Mouse (Mus musculus): ENCODE data around the gene 1810010D01Rik. TPM values are rescaled to one million over a fixed set of nuclear protein-coding genes. Genes with fewer than 3 reads are reported as not detected.

The 1810010D01Rik gene
- polyA plus RNA-seq, 1 experiment from 2014 or later: not detected

DNA sequence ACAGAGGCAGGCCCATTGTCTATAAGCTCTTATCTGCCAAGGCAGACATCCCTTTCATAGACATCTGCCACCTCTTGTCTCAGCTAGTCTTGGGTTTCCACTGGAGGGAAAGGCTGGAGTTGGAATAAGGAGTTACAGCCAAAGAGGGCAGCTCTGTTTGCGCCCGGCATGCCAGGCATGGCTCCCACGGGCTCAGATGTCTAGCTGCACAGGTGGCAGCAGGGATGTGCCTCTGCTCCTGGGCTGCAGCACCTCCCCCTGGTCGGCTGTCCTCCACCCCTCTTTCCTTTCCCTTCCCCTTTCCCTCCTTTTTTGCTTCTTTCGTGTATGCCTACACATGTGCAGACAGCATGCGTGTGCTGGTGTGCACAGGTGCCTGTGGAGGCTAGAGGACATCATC lies 15.1 kb downstream of the 1810010D01Rik start:
- Histone ChIP-seq H3K4me3 (ENCODE audit: low read length) (no peak overlapping the region), H3K4me2 (replicated peaks; ENCODE audit: low read depth, low read length) (no peak overlapping the region), H3K9ac (ENCODE audit: low read depth, low read length) (no peak overlapping the region), H3K36me3 (ENCODE audit: control insufficient read depth, insufficient read depth, low read length) (no peaks in the 10 kb centered on the region), H3K9me3 (ENCODE audit: control insufficient read depth, low read length) (no peaks in the 10 kb centered on the region), H3K4me1 (ENCODE audit: control insufficient read depth, insufficient read depth, low read length) (peaks cover 12% of the 10 kb centered on the region; the same call in 1 of the 2 replicates), H3K27me3 (ENCODE audit: control insufficient read depth, insufficient read depth, low read length) (no peaks in the 10 kb centered on the region), H3K27ac (ENCODE audit: low read depth, low read length) (no peak overlapping the region)
- peak; percentile 18; the same call in 1 of the 2 replicates for ATAC-seq (ENCODE audit: low FRiP score, low TSS enrichment)
- WGBS: 77% methylated on average over 6 of the region's 6 CpGs

DNA sequence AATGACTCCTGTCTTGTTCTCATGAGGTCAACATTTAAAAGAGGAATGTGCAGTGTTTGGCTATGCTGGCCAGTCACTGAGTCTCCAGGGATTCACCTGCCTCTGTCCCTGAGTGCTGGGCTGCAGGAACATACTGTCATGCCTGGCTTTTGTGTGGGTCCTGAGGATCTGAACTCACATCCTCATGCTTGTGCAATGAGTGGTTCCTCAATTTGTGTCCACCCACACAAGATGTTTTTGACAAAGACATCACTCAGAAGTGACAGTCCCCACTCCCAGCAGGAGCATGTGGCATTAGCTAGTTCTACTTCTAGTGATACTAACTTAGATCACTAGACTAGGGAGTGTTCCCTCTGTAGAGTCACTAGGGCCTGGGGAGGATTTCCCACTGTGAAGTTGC lies 17.4 kb downstream of the 1810010D01Rik start:
- no peak overlapping the region for H3K9ac ChIP-seq (ENCODE audit: low read depth, low read length)
- H3K27me3 ChIP-seq (ENCODE audit: control insufficient read depth, insufficient read depth, low read length): no peaks in the 10 kb centered on the region
- H3K27ac ChIP-seq (ENCODE audit: low read depth, low read length): no peak overlapping the region
- no peaks in the 10 kb centered on the region for H3K36me3 ChIP-seq (ENCODE audit: control insufficient read depth, insufficient read depth, low read length)
- no peak overlapping the region for H3K4me2 ChIP-seq (replicated peaks; ENCODE audit: low read depth, low read length)
- ATAC-seq (ENCODE audit: low FRiP score, low TSS enrichment): no peak
- H3K9me3 ChIP-seq (ENCODE audit: control insufficient read depth, low read length): no peaks in the 10 kb centered on the region
- H3K4me1 ChIP-seq (ENCODE audit: control insufficient read depth, insufficient read depth, low read length): peaks cover 12% of the 10 kb centered on the region; the same call in 1 of the 2 replicates
- no peak overlapping the region for H3K4me3 ChIP-seq (ENCODE audit: low read length)

DNA sequence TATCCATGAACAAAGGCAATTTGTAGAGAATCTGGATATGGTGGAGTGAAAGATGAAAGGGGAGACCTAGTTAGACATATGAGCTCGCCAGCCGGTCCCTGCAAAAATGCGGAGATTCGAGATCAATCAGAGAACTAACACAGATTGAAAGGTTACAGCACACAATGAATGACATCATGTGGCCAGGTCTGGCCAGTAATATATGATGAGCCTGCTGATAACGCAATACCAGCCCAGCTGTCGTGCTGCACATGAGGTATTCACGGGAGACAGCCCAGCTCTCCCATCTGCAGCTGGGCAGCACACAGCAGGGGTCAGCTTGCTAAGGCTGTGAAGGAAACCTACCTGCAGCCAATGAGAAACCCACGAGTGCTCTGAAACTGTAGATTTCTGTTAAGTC lies 18.6 kb downstream of the 1810010D01Rik start:
- Histone ChIP-seq H3K9me3 (ENCODE audit: control insufficient read depth, low read length) (no peaks in the 10 kb centered on the region), H3K9ac (ENCODE audit: low read depth, low read length) (no peak overlapping the region), H3K4me2 (replicated peaks; ENCODE audit: low read depth, low read length) (no peak overlapping the region), H3K36me3 (ENCODE audit: control insufficient read depth, insufficient read depth, low read length) (no peaks in the 10 kb centered on the region), H3K4me1 (ENCODE audit: control insufficient read depth, insufficient read depth, low read length) (peaks cover 3% of the 10 kb centered on the region; the same call in 1 of the 2 replicates), H3K4me3 (ENCODE audit: low read length) (no peak overlapping the region), H3K27ac (ENCODE audit: low read depth, low read length) (no peak overlapping the region), H3K27me3 (ENCODE audit: control insufficient read depth, insufficient read depth, low read length) (no peaks in the 10 kb centered on the region)
- peak; percentile 12; the same call in 1 of the 2 replicates for ATAC-seq (ENCODE audit: low FRiP score, low TSS enrichment)
- 63% methylated on average over 8 of the region's 8 CpGs for WGBS

DNA sequence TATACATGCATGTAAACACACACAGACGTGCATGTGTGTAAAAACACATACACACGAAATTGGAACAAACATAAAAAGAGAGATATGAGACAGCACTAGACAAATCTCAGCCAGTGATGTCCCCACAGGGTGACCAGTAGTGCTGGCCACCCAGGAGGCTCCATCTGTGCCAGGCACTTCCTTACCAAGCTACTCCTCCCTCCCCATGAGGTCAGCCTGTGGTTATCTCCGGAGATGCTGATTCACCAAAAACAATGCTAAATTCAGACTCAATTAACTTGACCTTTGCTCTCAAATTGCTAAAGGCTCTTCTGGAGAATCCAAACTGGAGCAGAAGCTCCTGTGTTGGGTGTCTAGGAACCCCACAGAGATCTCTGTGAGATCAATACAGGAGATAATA lies 20.1 kb downstream of the 1810010D01Rik start:
- Histone ChIP-seq H3K27me3 (ENCODE audit: control insufficient read depth, insufficient read depth, low read length) (no peaks in the 10 kb centered on the region), H3K4me1 (ENCODE audit: control insufficient read depth, insufficient read depth, low read length) (no peaks in the 10 kb centered on the region), H3K9ac (ENCODE audit: low read depth, low read length) (no peak overlapping the region), H3K4me2 (replicated peaks; ENCODE audit: low read depth, low read length) (no peak overlapping the region), H3K4me3 (ENCODE audit: low read length) (no peak overlapping the region), H3K36me3 (ENCODE audit: control insufficient read depth, insufficient read depth, low read length) (no peaks in the 10 kb centered on the region), H3K27ac (ENCODE audit: low read depth, low read length) (no peak overlapping the region), H3K9me3 (ENCODE audit: control insufficient read depth, low read length) (no peaks in the 10 kb centered on the region)
- no peak for ATAC-seq (ENCODE audit: low FRiP score, low TSS enrichment)
- WGBS: 67% methylated on average over 3 of the region's 3 CpGs

DNA sequence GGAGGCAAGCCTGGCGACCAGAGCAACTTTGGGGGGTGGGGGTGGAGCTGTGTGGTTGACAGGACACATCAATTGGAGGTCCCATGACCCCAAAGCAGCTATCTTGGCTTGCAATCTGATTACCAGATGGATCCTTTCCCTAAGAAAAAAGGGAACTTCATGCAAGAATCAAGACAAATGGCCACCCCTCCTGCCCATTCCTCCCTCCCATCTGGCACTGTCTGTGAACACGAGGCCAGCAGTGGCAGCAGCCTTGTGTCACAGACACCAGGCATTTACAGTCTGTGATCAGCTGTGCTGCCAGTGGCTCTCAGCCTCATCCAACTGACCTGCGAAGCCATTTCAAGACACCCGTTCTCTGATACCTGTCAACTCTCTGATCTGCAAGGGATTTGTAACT lies 25.5 kb downstream of the 1810010D01Rik start:
- Histone ChIP-seq H3K27me3 (ENCODE audit: control insufficient read depth, insufficient read depth, low read length) (no peaks in the 10 kb centered on the region), H3K4me3 (ENCODE audit: low read length) (no peak overlapping the region), H3K4me1 (ENCODE audit: control insufficient read depth, insufficient read depth, low read length) (no peaks in the 10 kb centered on the region; the same call in 1 of the 2 replicates), H3K4me2 (replicated peaks; ENCODE audit: low read depth, low read length) (no peak overlapping the region), H3K9ac (ENCODE audit: low read depth, low read length) (no peak overlapping the region), H3K27ac (ENCODE audit: low read depth, low read length) (no peak overlapping the region), H3K36me3 (ENCODE audit: control insufficient read depth, insufficient read depth, low read length) (no peaks in the 10 kb centered on the region), H3K9me3 (ENCODE audit: control insufficient read depth, low read length) (no peaks in the 10 kb centered on the region)
- WGBS: 55% methylated on average over 4 of the region's 4 CpGs
- ATAC-seq (ENCODE audit: low FRiP score, low TSS enrichment): no peak

DNA sequence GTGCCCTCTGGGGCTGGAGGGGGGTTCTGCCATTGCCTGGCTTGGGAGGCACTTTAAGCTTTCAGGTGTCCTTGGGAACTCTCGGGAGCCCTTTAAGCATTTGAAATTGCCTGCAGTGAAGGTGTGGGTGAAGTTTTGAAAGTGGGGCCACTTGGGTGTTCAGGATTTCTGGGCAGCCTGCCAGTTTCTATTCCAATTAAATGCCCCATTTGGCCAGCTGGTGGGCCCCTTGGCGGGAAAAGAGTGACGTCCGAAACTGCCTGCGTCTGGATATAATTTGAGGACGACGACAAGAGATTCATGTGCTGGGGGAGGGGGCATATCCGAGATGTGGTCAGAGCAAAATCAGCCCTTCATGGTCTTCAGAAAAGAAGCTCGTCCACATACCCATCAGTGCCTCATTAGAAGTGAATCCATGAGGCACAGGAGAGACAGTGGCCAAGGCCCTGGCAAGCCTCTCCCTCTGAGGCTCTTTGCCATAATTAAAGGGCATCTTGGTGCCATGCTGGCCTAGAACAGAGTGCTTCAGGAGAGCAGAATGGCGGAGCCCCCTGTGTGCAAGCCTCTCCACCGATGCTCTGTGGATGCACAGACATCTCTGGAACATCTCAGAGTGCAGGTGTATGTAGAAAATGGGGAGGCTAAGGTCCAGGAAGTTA lies 26.4 kb downstream of the 1810010D01Rik start:
- Histone ChIP-seq H3K9ac (ENCODE audit: low read depth, low read length) (no peak overlapping the region), H3K36me3 (ENCODE audit: control insufficient read depth, insufficient read depth, low read length) (no peaks in the 10 kb centered on the region), H3K9me3 (ENCODE audit: control insufficient read depth, low read length) (no peaks in the 10 kb centered on the region), H3K27me3 (ENCODE audit: control insufficient read depth, insufficient read depth, low read length) (no peaks in the 10 kb centered on the region), H3K4me2 (replicated peaks; ENCODE audit: low read depth, low read length) (no peak overlapping the region), H3K4me3 (ENCODE audit: low read length) (no peak overlapping the region), H3K4me1 (ENCODE audit: control insufficient read depth, insufficient read depth, low read length) (no peaks in the 10 kb centered on the region; the same call in 1 of the 2 replicates), H3K27ac (ENCODE audit: low read depth, low read length) (no peak overlapping the region)
- WGBS: 54% methylated on average over 11 of the region's 11 CpGs
- no peak for ATAC-seq (ENCODE audit: low FRiP score, low TSS enrichment)

DNA sequence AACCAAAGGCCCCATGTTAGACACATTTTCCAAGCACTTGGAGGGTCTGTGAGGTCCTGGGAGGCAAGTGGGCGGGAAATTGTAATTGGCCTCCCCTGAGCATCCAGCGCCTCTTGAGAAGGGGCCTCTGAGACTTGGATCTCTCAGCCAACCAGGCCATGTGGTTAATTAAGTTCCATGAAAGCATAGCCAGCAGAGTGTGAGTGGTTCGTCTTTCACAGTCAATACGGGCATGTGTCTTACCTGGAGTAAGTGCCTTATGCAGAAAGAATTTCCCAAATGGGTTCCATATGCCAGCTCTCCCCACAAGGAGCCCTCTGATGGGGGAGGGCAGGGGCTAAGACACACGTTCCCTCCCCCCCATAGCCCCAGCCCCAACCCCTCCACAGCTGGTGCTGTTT lies 28.2 kb downstream of the 1810010D01Rik start:
- WGBS: 41% methylated on average over 5 of the region's 5 CpGs
- H3K9ac ChIP-seq (ENCODE audit: low read depth, low read length): no peak overlapping the region
- no peak; the same call in 1 of the 2 replicates for ATAC-seq (ENCODE audit: low FRiP score, low TSS enrichment)
- no peaks in the 10 kb centered on the region for H3K9me3 ChIP-seq (ENCODE audit: control insufficient read depth, low read length)
- no peaks in the 10 kb centered on the region for H3K36me3 ChIP-seq (ENCODE audit: control insufficient read depth, insufficient read depth, low read length)
- H3K4me3 ChIP-seq (ENCODE audit: low read length): no peak overlapping the region
- H3K27ac ChIP-seq (ENCODE audit: low read depth, low read length): no peak overlapping the region
- no peaks in the 10 kb centered on the region for H3K27me3 ChIP-seq (ENCODE audit: control insufficient read depth, insufficient read depth, low read length)
- H3K4me1 ChIP-seq (ENCODE audit: control insufficient read depth, insufficient read depth, low read length): no peaks in the 10 kb centered on the region; the same call in 1 of the 2 replicates
- no peak overlapping the region for H3K4me2 ChIP-seq (replicated peaks; ENCODE audit: low read depth, low read length)

DNA sequence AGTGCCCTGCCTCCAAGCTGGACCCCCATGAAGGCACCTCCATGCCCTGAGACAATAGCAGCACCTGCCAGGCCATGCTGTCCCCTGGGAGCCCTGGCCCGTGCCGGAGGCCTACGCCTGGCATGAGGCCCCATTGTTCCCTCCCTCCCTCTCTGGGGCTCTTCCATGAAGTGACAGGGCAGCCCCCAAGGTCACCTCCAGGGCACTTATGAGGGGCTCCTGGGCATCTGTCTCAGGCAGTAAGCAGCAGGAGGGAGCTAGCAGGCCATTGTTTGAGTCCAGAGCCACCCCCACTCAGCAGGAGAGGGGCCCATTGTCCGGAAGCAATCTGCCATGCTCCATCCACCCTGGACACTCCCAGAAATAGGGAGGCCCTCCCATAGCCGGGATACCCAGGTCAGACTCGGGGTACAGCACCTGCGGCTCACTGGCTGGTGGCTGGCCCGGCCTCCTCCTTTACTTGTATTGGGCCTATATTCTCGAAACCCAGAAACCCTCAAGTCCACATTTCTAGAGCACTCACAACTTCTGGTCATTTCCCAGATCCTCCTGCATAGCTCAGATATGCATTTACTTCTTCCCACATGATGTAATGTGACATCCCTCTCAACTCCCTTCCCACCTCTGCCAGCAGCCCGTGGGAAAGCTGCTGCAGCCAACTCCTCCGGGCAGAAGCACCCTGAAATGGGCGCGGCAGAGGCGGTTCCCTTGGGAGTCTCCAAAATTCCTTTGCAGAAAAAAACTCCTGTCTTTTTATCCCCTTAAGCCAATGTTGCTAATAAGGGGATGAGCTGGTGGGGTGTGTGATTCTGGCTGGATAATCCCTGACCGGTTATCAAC lies 30.9 kb downstream of the 1810010D01Rik start:
- 47% methylated on average over 15 of the region's 15 CpGs for WGBS
- H3K27ac ChIP-seq (ENCODE audit: low read depth, low read length): no peak overlapping the region
- no peak overlapping the region for H3K4me2 ChIP-seq (replicated peaks; ENCODE audit: low read depth, low read length)
- H3K27me3 ChIP-seq (ENCODE audit: control insufficient read depth, insufficient read depth, low read length): no peaks in the 10 kb centered on the region
- no peak overlapping the region for H3K4me3 ChIP-seq (ENCODE audit: low read length)
- no peaks in the 10 kb centered on the region for H3K36me3 ChIP-seq (ENCODE audit: control insufficient read depth, insufficient read depth, low read length)
- H3K4me1 ChIP-seq (ENCODE audit: control insufficient read depth, insufficient read depth, low read length): peaks cover 7% of the 10 kb centered on the region
- H3K9ac ChIP-seq (ENCODE audit: low read depth, low read length): no peak overlapping the region
- H3K9me3 ChIP-seq (ENCODE audit: control insufficient read depth, low read length): no peaks in the 10 kb centered on the region
- ATAC-seq (ENCODE audit: low FRiP score, low TSS enrichment): 0 out of 2 replicates have a peak, but pooled peaks have one; percentile 25

DNA sequence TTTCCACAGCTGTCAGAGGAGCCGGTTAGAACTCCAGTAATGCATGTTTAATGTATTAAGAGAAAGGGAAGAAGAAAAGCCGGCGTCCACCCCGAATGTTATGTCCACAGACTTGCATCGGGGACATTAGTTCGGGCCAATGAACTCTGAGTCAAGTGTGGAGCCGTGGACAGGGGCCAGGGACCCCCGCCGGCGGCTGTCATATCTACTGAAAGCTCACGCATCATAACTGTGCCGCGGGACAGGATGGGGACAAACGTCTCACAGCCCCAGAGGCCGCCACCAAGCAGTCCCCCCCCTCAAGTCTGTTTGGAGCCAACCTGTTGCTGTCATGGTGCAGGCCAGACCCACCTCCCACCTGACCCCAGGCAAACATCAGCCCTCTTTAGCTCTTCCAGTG lies 34.4 kb downstream of the 1810010D01Rik start:
- no peak for ATAC-seq (ENCODE audit: low FRiP score, low TSS enrichment)
- Histone ChIP-seq H3K9me3 (ENCODE audit: control insufficient read depth, low read length) (no peaks in the 10 kb centered on the region), H3K4me1 (ENCODE audit: control insufficient read depth, insufficient read depth, low read length) (peaks cover 7% of the 10 kb centered on the region), H3K27me3 (ENCODE audit: control insufficient read depth, insufficient read depth, low read length) (no peaks in the 10 kb centered on the region), H3K27ac (ENCODE audit: low read depth, low read length) (no peak overlapping the region), H3K36me3 (ENCODE audit: control insufficient read depth, insufficient read depth, low read length) (no peaks in the 10 kb centered on the region), H3K4me2 (replicated peaks; ENCODE audit: low read depth, low read length) (no peak overlapping the region), H3K9ac (ENCODE audit: low read depth, low read length) (no peak overlapping the region), H3K4me3 (ENCODE audit: low read length) (no peak overlapping the region)
- WGBS: 45% methylated on average over 15 of the region's 15 CpGs
